Mouse (Mus musculus) ES-CJ7 (cell line): ENCODE data around the gene Arpc5.
"Not testable (repeated sequence)": the region's sequence is repeated elsewhere in the genome, so short reads cannot be mapped to it uniquely, and the experiment has no call there.

Source experiments
- DNase-seq: peaks from one replicate; pipeline ENCODE4 v3.0.0; 2011; ENCODE audit warnings: low read depth, low spot score

Arpc5 gene

GRCm38 (mm10) chr1:152779071-152779737 is 12.9 kb downstream of the Arpc5 start:
- peak; percentile 85 for DNase-seq

- DNase-seq: no peak
These were observed 18.3 kb downstream of the Arpc5 start for GRCm38 (mm10) chr1:152784620-152785019.

- DNase-seq: not testable (repeated sequence)
These were observed 19.1 kb downstream of the Arpc5 start for GRCm38 (mm10) chr1:152785446-152785845.

GRCm38 (mm10) chr1:152786953-152787352 is 20.6 kb downstream of the Arpc5 start:
- no peak for DNase-seq

GRCm38 (mm10) chr1:152788121-152788660 is 21.8 kb downstream of the Arpc5 start:
- no peak for DNase-seq

- peak; percentile 97 for DNase-seq
These were observed 23.9 kb downstream of the Arpc5 start for GRCm38 (mm10) chr1:152790254-152790653.

- peak; percentile 51 for DNase-seq
These were observed 24.5 kb downstream of the Arpc5 start for GRCm38 (mm10) chr1:152790821-152791220.

- no peak for DNase-seq
These were observed 24.9 kb downstream of the Arpc5 start for GRCm38 (mm10) chr1:152791269-152791668.

- DNase-seq: peak; percentile 77
These were observed 26.6 kb downstream of the Arpc5 start for GRCm38 (mm10) chr1:152792736-152793494.

GRCm38 (mm10) chr1:152793495-152794130 is 27.3 kb downstream of the Arpc5 start:
- DNase-seq: peak; percentile 91

- DNase-seq: peak; percentile 58
These were observed 29.4 kb downstream of the Arpc5 start for GRCm38 (mm10) chr1:152795688-152796255.

GRCm38 (mm10) chr1:152796683-152797263 is 30.4 kb downstream of the Arpc5 start:
- peak; percentile 54 for DNase-seq

- no peak for DNase-seq
These were observed 31.8 kb downstream of the Arpc5 start for GRCm38 (mm10) chr1:152798125-152798524.

GRCm38 (mm10) chr1:152799897-152800296 is 33.6 kb downstream of the Arpc5 start, which contains the start of gene Ncf2:
TSS of gene Ncf2 (plus strand) at chr1:152800194.
- no peak for DNase-seq

- no peak for DNase-seq
These were observed 34.4 kb downstream of the Arpc5 start for GRCm38 (mm10) chr1:152800633-152801176.

- no peak for DNase-seq
These were observed 38.6 kb downstream of the Arpc5 start for GRCm38 (mm10) chr1:152804907-152805306.

- DNase-seq: no peak
These were observed 41.5 kb downstream of the Arpc5 start for GRCm38 (mm10) chr1:152807619-152808391.

GRCm38 (mm10) chr1:152808392-152808680 is 42.0 kb downstream of the Arpc5 start:
- DNase-seq: no peak

- peak; percentile 76 for DNase-seq
These were observed 43.4 kb downstream of the Arpc5 start for GRCm38 (mm10) chr1:152809541-152810252.
